Mouse (Mus musculus): ENCODE measurements at regions not wholly inside any gene's neighbourhood (a gene's known extent, or its start where the extent isn't known, plus 50 kb on each side); places are given as distances from the start of the nearest gene placed in this dataset.

- no peaks in the 10 kb centered on the region for H3K4me1 ChIP-seq (ENCODE audit: control insufficient read depth, insufficient read depth, low read length)
- H3K4me2 ChIP-seq (ENCODE audit: low read length): no peak overlapping the region
- 85% methylated on average over 5 of the region's 5 CpGs for WGBS
- no peaks in the 10 kb centered on the region for H3K27me3 ChIP-seq (ENCODE audit: control insufficient read depth, insufficient read depth, low read length)
- ATAC-seq (ENCODE audit: low FRiP score, low TSS enrichment): no peak
- H3K9ac ChIP-seq (replicated peaks; ENCODE audit: low read length): no peak overlapping the region
- H3K36me3 ChIP-seq (ENCODE audit: control insufficient read depth, insufficient read depth, low read length): no peaks in the 10 kb centered on the region
- DNase-seq: no peak
- H3K9me3 ChIP-seq (ENCODE audit: control insufficient read depth, low read length): no peaks in the 10 kb centered on the region
- no peak overlapping the region for H3K4me3 ChIP-seq (replicated peaks; ENCODE audit: low read depth, low read length)
- no peak overlapping the region for H3K27ac ChIP-seq (replicated peaks; ENCODE audit: low read depth, low read length)
Measured at GRCm38 (mm10) chr13:8119013-8119412, 83.7 kb upstream of the Adarb2 start.

GRCm38 (mm10) chr13:8119986-8120385 is 82.7 kb upstream of the Adarb2 start:
- H3K9ac ChIP-seq (replicated peaks; ENCODE audit: low read length): no peak overlapping the region
- no peak overlapping the region for H3K27ac ChIP-seq (replicated peaks; ENCODE audit: low read depth, low read length)
- H3K4me2 ChIP-seq (ENCODE audit: low read length): no peak overlapping the region
- H3K4me1 ChIP-seq (ENCODE audit: control insufficient read depth, insufficient read depth, low read length): no peaks in the 10 kb centered on the region
- ATAC-seq (ENCODE audit: low FRiP score, low TSS enrichment) (no peak), DNase-seq (no peak)
- H3K9me3 ChIP-seq (ENCODE audit: control insufficient read depth, low read length): no peaks in the 10 kb centered on the region
- 77% methylated on average over 2 of the region's 2 CpGs for WGBS
- no peaks in the 10 kb centered on the region for H3K27me3 ChIP-seq (ENCODE audit: control insufficient read depth, insufficient read depth, low read length)
- H3K36me3 ChIP-seq (ENCODE audit: control insufficient read depth, insufficient read depth, low read length): no peaks in the 10 kb centered on the region
- no peak overlapping the region for H3K4me3 ChIP-seq (replicated peaks; ENCODE audit: low read depth, low read length)

- Histone ChIP-seq H3K27ac (replicated peaks; ENCODE audit: low read depth, low read length) (no peak overlapping the region), H3K4me3 (replicated peaks; ENCODE audit: low read depth, low read length) (no peak overlapping the region), H3K36me3 (ENCODE audit: control insufficient read depth, insufficient read depth, low read length) (no peaks in the 10 kb centered on the region), H3K9ac (replicated peaks; ENCODE audit: low read length) (no peak overlapping the region), H3K27me3 (ENCODE audit: control insufficient read depth, insufficient read depth, low read length) (no peaks in the 10 kb centered on the region), H3K4me2 (ENCODE audit: low read length) (no peak overlapping the region), H3K4me1 (ENCODE audit: control insufficient read depth, insufficient read depth, low read length) (no peaks in the 10 kb centered on the region), H3K9me3 (ENCODE audit: control insufficient read depth, low read length) (no peaks in the 10 kb centered on the region)
- DNase-seq: no peak
- WGBS: 94% methylated on average over 2 of the region's 2 CpGs
- no peak for ATAC-seq (ENCODE audit: low FRiP score, low TSS enrichment)
Measured at GRCm38 (mm10) chr13:8134764-8135163, 67.9 kb upstream of the Adarb2 start.

- H3K36me3 ChIP-seq (ENCODE audit: control insufficient read depth, insufficient read depth, low read length): no peaks in the 10 kb centered on the region
- no peak overlapping the region for H3K4me3 ChIP-seq (replicated peaks; ENCODE audit: low read depth, low read length)
- no peaks in the 10 kb centered on the region for H3K9me3 ChIP-seq (ENCODE audit: control insufficient read depth, low read length)
- WGBS: 65% methylated on average over 1 of the region's 1 CpGs
- ATAC-seq (ENCODE audit: low FRiP score, low TSS enrichment) (no peak), DNase-seq (no peak)
- H3K4me2 ChIP-seq (ENCODE audit: low read length): no peak overlapping the region
- H3K27me3 ChIP-seq (ENCODE audit: control insufficient read depth, insufficient read depth, low read length): no peaks in the 10 kb centered on the region
- no peak overlapping the region for H3K9ac ChIP-seq (replicated peaks; ENCODE audit: low read length)
- no peaks in the 10 kb centered on the region for H3K4me1 ChIP-seq (ENCODE audit: control insufficient read depth, insufficient read depth, low read length)
- no peak overlapping the region for H3K27ac ChIP-seq (replicated peaks; ENCODE audit: low read depth, low read length)
Measured at GRCm38 (mm10) chr13:8139396-8139795, 63.3 kb upstream of the Adarb2 start.

- DNase-seq (no peak), ATAC-seq (ENCODE audit: low FRiP score, low TSS enrichment) (no peak)
- H3K27ac ChIP-seq (replicated peaks; ENCODE audit: low read depth, low read length): no peak overlapping the region
- H3K4me3 ChIP-seq (replicated peaks; ENCODE audit: low read depth, low read length): no peak overlapping the region
- H3K4me1 ChIP-seq (ENCODE audit: control insufficient read depth, insufficient read depth, low read length): no peaks in the 10 kb centered on the region
- 64% methylated on average over 5 of the region's 5 CpGs for whole genome bisulfite sequencing
- no peaks in the 10 kb centered on the region for H3K27me3 ChIP-seq (ENCODE audit: control insufficient read depth, insufficient read depth, low read length)
- H3K36me3 ChIP-seq (ENCODE audit: control insufficient read depth, insufficient read depth, low read length): no peaks in the 10 kb centered on the region
- H3K9ac ChIP-seq (replicated peaks; ENCODE audit: low read length): no peak overlapping the region
- no peaks in the 10 kb centered on the region for H3K9me3 ChIP-seq (ENCODE audit: control insufficient read depth, low read length)
- no peak overlapping the region for H3K4me2 ChIP-seq (ENCODE audit: low read length)
Measured at GRCm38 (mm10) chr13:8152168-8152567, 50.5 kb upstream of the Adarb2 start.

All from midbrain, embryonic 14.5 days (tissue).